Mouse (Mus musculus) midbrain, embryonic 15.5 days (tissue): ENCODE data around the gene Slc9a6. TPM values are rescaled to one million over a fixed set of nuclear protein-coding genes. Genes with fewer than 3 reads are reported as not detected.

Experiments used
- ATAC-seq: fragments of 200-750 bp; cut with Nextera tagmentation; replicated peaks from 2 replicates; pipeline ENCODE4 v1.8.0; 2017; ENCODE audit warnings: moderate TSS enrichment
- H3K27ac ChIP-seq: fragments of 300-500 bp; sonication (generic); 2 replicates; pipeline ENCODE4 v1.5.1; 2015; ENCODE audit warnings: mild to moderate bottlenecking, inconsistent platforms
- H3K27me3 ChIP-seq: fragments of 300-500 bp; sonication (generic); replicated peaks from 2 replicates; pipeline ENCODE4 v1.6.1; 2015; ENCODE audit warnings: inconsistent platforms
- H3K36me3 ChIP-seq: fragments of 300-500 bp; sonication (generic); replicated peaks from 2 replicates; pipeline ENCODE4 v1.6.1; 2015; ENCODE audit warnings: inconsistent platforms
- H3K4me1 ChIP-seq: fragments of 300-500 bp; sonication (generic); 2 replicates; pipeline ENCODE4 v1.6.1; 2015; ENCODE audit warnings: inconsistent platforms
- H3K4me2 ChIP-seq: fragments of 300-500 bp; sonication (generic); 2 replicates; pipeline ENCODE4 v1.6.1; 2015; ENCODE audit warnings: inconsistent platforms, mild to moderate bottlenecking, moderate library complexity
- H3K4me3 ChIP-seq: fragments of 300-500 bp; sonication (generic); 2 replicates; pipeline ENCODE4 v1.5.1; 2015; ENCODE audit warnings: mild to moderate bottlenecking, inconsistent platforms
- H3K9ac ChIP-seq: fragments of 300-500 bp; sonication (generic); 2 replicates; pipeline ENCODE4 v1.6.1; 2015; ENCODE audit warnings: mild to moderate bottlenecking, inconsistent platforms
- H3K9me3 ChIP-seq: fragments of 300-500 bp; sonication (generic); 2 replicates; pipeline ENCODE4 v1.6.1; 2016; ENCODE audit warnings: inconsistent platforms
- WGBS: fragments of 180-500 bp; shearing (Covaris S2); methylation state at CpG from one replicate; pipeline ENCODE4 v1.1.7; 2015; ENCODE audit warnings: mixed read lengths; 5-methylcytosine and 5-hydroxymethylcytosine counted together
- microRNA-seq: library from miRNA; unstranded; fragments of <30 nt; microRNA quantifications from one replicate; pipeline ENCODE4, GENCODE M21; 2016
- polyA plus RNA-seq: library from polyadenylated mRNA; unstranded; fragments of >200 nt; fragmentation: Nextera tagmentation; extraction: Ambion mirVana; gene quantifications from 2 replicates; pipeline ENCODE4 v1.2.1, GENCODE M21; 2015

Slc9a6 gene
- polyA plus RNA-seq, 1 experiment from 2014 or later = 73.9 TPM

DNA sequence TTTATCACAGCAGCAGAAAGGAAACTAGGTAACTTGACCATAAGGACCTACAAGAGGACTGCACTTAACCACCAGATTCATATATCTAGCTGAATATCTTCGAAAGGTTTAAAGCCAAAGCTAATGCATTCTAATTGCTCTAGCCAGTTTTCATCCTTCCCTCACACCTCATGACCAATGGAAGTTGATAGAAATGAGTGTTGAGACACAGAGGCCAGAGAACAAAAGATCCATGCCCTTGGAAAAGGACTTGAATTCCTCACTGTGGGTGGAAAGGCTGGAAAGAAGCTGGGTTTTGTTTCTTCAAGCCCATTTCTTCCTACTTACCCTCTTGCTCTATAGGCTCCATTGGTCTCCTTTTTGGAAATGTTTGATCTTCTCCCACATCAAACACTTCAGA is 101.0 kb downstream of the Slc9a6 start:
- Histone ChIP-seq H3K4me3 (no peak overlapping the region), H3K36me3 (no peaks in the 10 kb centered on the region), H3K9ac (no peak overlapping the region), H3K27me3 (no peaks in the 10 kb centered on the region), H3K9me3 (no peaks in the 10 kb centered on the region), H3K27ac (no peak overlapping the region), H3K4me2 (no peak overlapping the region), H3K4me1 (no peaks in the 10 kb centered on the region)
- WGBS = 93% methylated on average over 1 of the region's 1 CpGs
- no peak for ATAC-seq

- no peaks in the 10 kb centered on the region for H3K27me3 ChIP-seq
- no peak overlapping the region for H3K9ac ChIP-seq
- H3K36me3 ChIP-seq = no peaks in the 10 kb centered on the region
- H3K4me2 ChIP-seq = no peak overlapping the region
- no peak overlapping the region for H3K27ac ChIP-seq
- no peaks in the 10 kb centered on the region for H3K4me1 ChIP-seq
- no peaks in the 10 kb centered on the region for H3K9me3 ChIP-seq
- no peak for ATAC-seq
- no peak overlapping the region for H3K4me3 ChIP-seq
- WGBS = 58% methylated on average over 1 of the region's 1 CpGs
These were observed 103.1 kb downstream of the Slc9a6 start for GRCm38 (mm10) chrX:56712666-56713065.

Small RNAs within 50 kb of the gene (microRNA-seq; reads per million reads assigned to microRNA genes)
- not detected for gene Mir5116

Other genes with a start within 250 kb of the Slc9a6 start
- gene Smim10l2a, start 235.2 kb upstream of the Slc9a6 start, polyA plus RNA-seq = 41.0 and 43.5 TPM in 2 replicates
- 0.99 and 1.6 TPM in 2 replicates for gene Gm2174, start 161.8 kb upstream of the Slc9a6 start, polyA plus RNA-seq
- gene Ints6l, start 154.9 kb upstream of the Slc9a6 start, polyA plus RNA-seq = 19.4 and 19.9 TPM in 2 replicates
- gene Gm10477, start 85.0 kb upstream of the Slc9a6 start, polyA plus RNA-seq = not detected in 2 replicates
- 0.27 TPM in 1 of 2 replicates, not detected in the other for gene Gm648, start 60.2 kb upstream of the Slc9a6 start, polyA plus RNA-seq
- gene Mmgt1, start 11.7 kb upstream of the Slc9a6 start, polyA plus RNA-seq = 55.3 and 57.9 TPM in 2 replicates
- 172 and 177 TPM in 2 replicates for gene Fhl1, start 122.0 kb downstream of the Slc9a6 start, polyA plus RNA-seq
- 0.36 and 0.45 TPM in 2 replicates for gene Map7d3, start 212.6 kb downstream of the Slc9a6 start, polyA plus RNA-seq